Mouse (Mus musculus): Measurements from ENCODE around the gene Csrp1. TPM values are rescaled to one million over a fixed set of nuclear protein-coding genes. Genes with fewer than 3 reads are reported as not detected.

Csrp1 gene
- polyA plus RNA-seq, 1 experiment from 2014 or later = 119 TPM

GRCm38 (mm10) chr1:135752737-135753348 is 33.0 kb downstream of the Csrp1 start:
- H3K36me3 ChIP-seq (ENCODE audit: control insufficient read depth, insufficient read depth, low read length) = peaks cover 33% of the 10 kb centered on the region
- ATAC-seq (ENCODE audit: low read depth) = peak; percentile 99
- 0 out of 2 replicates have a peak, but pooled peaks cover 3% of the 10 kb centered on the region for H3K4me1 ChIP-seq (ENCODE audit: control insufficient read depth, insufficient read depth, low read length)
- H3K9ac ChIP-seq (ENCODE audit: low read depth, low read length) = no peak overlapping the region
- H3K27me3 ChIP-seq (replicated peaks; ENCODE audit: control insufficient read depth, insufficient read depth, low read length) = no peaks in the 10 kb centered on the region
- peak; percentile 97 for DNase-seq (ENCODE audit: low spot score)
- 0 out of 2 replicates have a peak overlapping the region, but pooled peaks have one; percentile 6 for H3K27ac ChIP-seq (replicated peaks; ENCODE audit: low read depth, low read length)
- no peak overlapping the region for H3K4me3 ChIP-seq (ENCODE audit: low read depth, low read length)
- no peak overlapping the region for H3K4me2 ChIP-seq (ENCODE audit: low read depth, low read length)
- WGBS = 13% methylated on average over 9 of the region's 10 CpGs
- H3K9me3 ChIP-seq (ENCODE audit: control insufficient read depth, low read length) = no peaks in the 10 kb centered on the region

GRCm38 (mm10) chr1:135755287-135755686 is 35.4 kb downstream of the Csrp1 start:
- Histone ChIP-seq H3K9me3 (ENCODE audit: control insufficient read depth, low read length) (no peaks in the 10 kb centered on the region), H3K36me3 (ENCODE audit: control insufficient read depth, insufficient read depth, low read length) (peaks cover 19% of the 10 kb centered on the region), H3K4me2 (ENCODE audit: low read depth, low read length) (no peak overlapping the region), H3K27ac (replicated peaks; ENCODE audit: low read depth, low read length) (no peak overlapping the region), H3K9ac (ENCODE audit: low read depth, low read length) (no peak overlapping the region), H3K4me3 (ENCODE audit: low read depth, low read length) (no peak overlapping the region), H3K4me1 (ENCODE audit: control insufficient read depth, insufficient read depth, low read length) (0 out of 2 replicates have a peak, but pooled peaks cover 3% of the 10 kb centered on the region), H3K27me3 (replicated peaks; ENCODE audit: control insufficient read depth, insufficient read depth, low read length) (no peaks in the 10 kb centered on the region)
- 18% methylated on average over 9 of the region's 9 CpGs for WGBS
- ATAC-seq (ENCODE audit: low read depth) (no peak), DNase-seq (ENCODE audit: low spot score) (peak; percentile 82)

- H3K9me3 ChIP-seq (ENCODE audit: control insufficient read depth, low read length) = no peaks in the 10 kb centered on the region
- 80% methylated on average over 3 of the region's 3 CpGs for WGBS
- H3K27ac ChIP-seq (replicated peaks; ENCODE audit: low read depth, low read length) = 0 out of 2 replicates have a peak overlapping the region, but pooled peaks have one; percentile 21
- H3K27me3 ChIP-seq (replicated peaks; ENCODE audit: control insufficient read depth, insufficient read depth, low read length) = no peaks in the 10 kb centered on the region
- no peak overlapping the region for H3K9ac ChIP-seq (ENCODE audit: low read depth, low read length)
- 0 out of 2 replicates have a peak, but pooled peaks cover 3% of the 10 kb centered on the region for H3K4me1 ChIP-seq (ENCODE audit: control insufficient read depth, insufficient read depth, low read length)
- DNase-seq (ENCODE audit: low spot score) = no peak
- no peak overlapping the region for H3K4me2 ChIP-seq (ENCODE audit: low read depth, low read length)
- ATAC-seq (ENCODE audit: low read depth) = no peak
- no peak overlapping the region for H3K4me3 ChIP-seq (ENCODE audit: low read depth, low read length)
- peaks cover 13% of the 10 kb centered on the region; the same call in 1 of the 2 replicates for H3K36me3 ChIP-seq (ENCODE audit: control insufficient read depth, insufficient read depth, low read length)
These were observed 36.1 kb downstream of the Csrp1 start for GRCm38 (mm10) chr1:135755913-135756312.

- ATAC-seq (ENCODE audit: low read depth) (no peak), DNase-seq (ENCODE audit: low spot score) (no peak)
- Histone ChIP-seq H3K9me3 (ENCODE audit: control insufficient read depth, low read length) (no peaks in the 10 kb centered on the region), H3K9ac (ENCODE audit: low read depth, low read length) (no peak overlapping the region), H3K4me2 (ENCODE audit: low read depth, low read length) (no peak overlapping the region), H3K36me3 (ENCODE audit: control insufficient read depth, insufficient read depth, low read length) (0 out of 2 replicates have a peak, but pooled peaks cover under 1% of the 10 kb centered on the region), H3K27me3 (replicated peaks; ENCODE audit: control insufficient read depth, insufficient read depth, low read length) (no peaks in the 10 kb centered on the region), H3K4me1 (ENCODE audit: control insufficient read depth, insufficient read depth, low read length) (0 out of 2 replicates have a peak, but pooled peaks cover 3% of the 10 kb centered on the region), H3K4me3 (ENCODE audit: low read depth, low read length) (no peak overlapping the region), H3K27ac (replicated peaks; ENCODE audit: low read depth, low read length) (no peak overlapping the region)
- WGBS = 69% methylated on average over 8 of the region's 8 CpGs
These were observed 37.4 kb downstream of the Csrp1 start for GRCm38 (mm10) chr1:135757287-135757686.

GRCm38 (mm10) chr1:135759685-135760084 is 39.8 kb downstream of the Csrp1 start:
- H3K4me3 ChIP-seq (ENCODE audit: low read depth, low read length) = no peak overlapping the region
- H3K27me3 ChIP-seq (replicated peaks; ENCODE audit: control insufficient read depth, insufficient read depth, low read length) = no peaks in the 10 kb centered on the region
- ATAC-seq (ENCODE audit: low read depth) (no peak), DNase-seq (ENCODE audit: low spot score) (no peak)
- H3K4me1 ChIP-seq (ENCODE audit: control insufficient read depth, insufficient read depth, low read length) = 0 out of 2 replicates have a peak, but pooled peaks cover 7% of the 10 kb centered on the region
- no peaks in the 10 kb centered on the region for H3K9me3 ChIP-seq (ENCODE audit: control insufficient read depth, low read length)
- WGBS = 61% methylated on average over 4 of the region's 4 CpGs
- no peaks in the 10 kb centered on the region for H3K36me3 ChIP-seq (ENCODE audit: control insufficient read depth, insufficient read depth, low read length)
- no peak overlapping the region for H3K27ac ChIP-seq (replicated peaks; ENCODE audit: low read depth, low read length)
- no peak overlapping the region for H3K4me2 ChIP-seq (ENCODE audit: low read depth, low read length)
- no peak overlapping the region for H3K9ac ChIP-seq (ENCODE audit: low read depth, low read length)

- Histone ChIP-seq H3K27me3 (replicated peaks; ENCODE audit: control insufficient read depth, insufficient read depth, low read length) (no peaks in the 10 kb centered on the region), H3K4me3 (ENCODE audit: low read depth, low read length) (no peak overlapping the region), H3K9me3 (ENCODE audit: control insufficient read depth, low read length) (no peaks in the 10 kb centered on the region), H3K36me3 (ENCODE audit: control insufficient read depth, insufficient read depth, low read length) (no peaks in the 10 kb centered on the region), H3K4me1 (ENCODE audit: control insufficient read depth, insufficient read depth, low read length) (peaks cover 8% of the 10 kb centered on the region), H3K27ac (replicated peaks; ENCODE audit: low read depth, low read length) (no peak overlapping the region), H3K4me2 (ENCODE audit: low read depth, low read length) (no peak overlapping the region), H3K9ac (ENCODE audit: low read depth, low read length) (no peak overlapping the region)
- DNase-seq (ENCODE audit: low spot score) (no peak), ATAC-seq (ENCODE audit: low read depth) (no peak)
- WGBS = 72% methylated on average over 8 of the region's 8 CpGs
These were observed 40.4 kb downstream of the Csrp1 start for GRCm38 (mm10) chr1:135760216-135760615.

GRCm38 (mm10) chr1:135761728-135762127 is 41.9 kb downstream of the Csrp1 start:
- H3K27me3 ChIP-seq (replicated peaks; ENCODE audit: control insufficient read depth, insufficient read depth, low read length) = no peaks in the 10 kb centered on the region
- no peak for DNase-seq (ENCODE audit: low spot score)
- no peak overlapping the region for H3K4me2 ChIP-seq (ENCODE audit: low read depth, low read length)
- no peak overlapping the region for H3K27ac ChIP-seq (replicated peaks; ENCODE audit: low read depth, low read length)
- no peaks in the 10 kb centered on the region for H3K36me3 ChIP-seq (ENCODE audit: control insufficient read depth, insufficient read depth, low read length)
- H3K9ac ChIP-seq (ENCODE audit: low read depth, low read length) = no peak overlapping the region
- H3K9me3 ChIP-seq (ENCODE audit: control insufficient read depth, low read length) = no peaks in the 10 kb centered on the region
- no peak for ATAC-seq (ENCODE audit: low read depth)
- WGBS = 85% methylated on average over 5 of the region's 5 CpGs
- H3K4me3 ChIP-seq (ENCODE audit: low read depth, low read length) = no peak overlapping the region
- peaks cover 14% of the 10 kb centered on the region for H3K4me1 ChIP-seq (ENCODE audit: control insufficient read depth, insufficient read depth, low read length)

GRCm38 (mm10) chr1:135763503-135764205 is 43.8 kb downstream of the Csrp1 start:
- H3K4me3 ChIP-seq (ENCODE audit: low read depth, low read length) = no peak overlapping the region
- no peaks in the 10 kb centered on the region for H3K9me3 ChIP-seq (ENCODE audit: control insufficient read depth, low read length)
- no peak overlapping the region for H3K27ac ChIP-seq (replicated peaks; ENCODE audit: low read depth, low read length)
- peak; percentile 68 for DNase-seq (ENCODE audit: low spot score)
- peaks cover 22% of the 10 kb centered on the region for H3K4me1 ChIP-seq (ENCODE audit: control insufficient read depth, insufficient read depth, low read length)
- no peak overlapping the region for H3K9ac ChIP-seq (ENCODE audit: low read depth, low read length)
- H3K36me3 ChIP-seq (ENCODE audit: control insufficient read depth, insufficient read depth, low read length) = peaks cover 4% of the 10 kb centered on the region
- 46% methylated on average over 9 of the region's 9 CpGs for WGBS
- no peak for ATAC-seq (ENCODE audit: low read depth)
- H3K27me3 ChIP-seq (replicated peaks; ENCODE audit: control insufficient read depth, insufficient read depth, low read length) = no peaks in the 10 kb centered on the region
- H3K4me2 ChIP-seq (ENCODE audit: low read depth, low read length) = no peak overlapping the region
